Mouse (Mus musculus) megakaryocyte, embryonic 14.5 days (primary cell): ENCODE measurements around the gene Glb1.

Experiments
- FLI1 ChIP-seq: IDR thresholded peaks from 2 replicates; pipeline ENCODE4 v1.6.1; 2012; ENCODE audit warnings: low read length, inconsistent platforms, mixed read lengths
- GATA1 ChIP-seq: IDR thresholded peaks from 3 replicates; pipeline ENCODE4 v1.6.1; 2012; ENCODE audit warnings: mixed read lengths, low read length, inconsistent platforms, borderline replicate concordance

- TF ChIP-seq GATA1 = no peak
- TF ChIP-seq FLI1 = no peak
These were observed 114.5 kb downstream of the Glb1 start, which contains the start of gene C130032M10Rik for GRCm38 (mm10) chr9:114515364-114515763.
